ENCODE assay signal across 18 mouse cellular contexts in genomic region chr7:45162996-45163615, GRCm38 (mm10). TPM values are rescaled to one million over a fixed set of nuclear protein-coding genes. Genes with fewer than 3 reads are reported as not detected.
DNase-seq lines count a peak whose midpoint lies in the region; ATAC-seq and TF ChIP-seq lines count a peak whose summit lies in the region.
"Had no signal": no experiment of that assay in that cellular context is flagged by ENCODE, and none has a peak within 500 bp of the region (broad histone marks: within the 10 kb centered on the region; RNA-seq: fewer than 3 reads in every experiment).

No protein-coding gene starts in this region.

- no peak overlapping the region; the same call in 1 of the 2 replicates for H3K9ac ChIP-seq in heart, embryonic 13.5 days
- no peak overlapping the region for H3K9ac ChIP-seq in liver, embryonic 12.5 days
- H3K9ac ChIP-seq in liver, postnatal 0 days (replicated peaks), result no peak overlapping the region
- H3K9ac ChIP-seq in embryonic facial prominence, embryonic 13.5 days, result no peak overlapping the region
- H3K9ac ChIP-seq in intestine, postnatal 0 days (ENCODE audit: low read depth, low read length), result no peak overlapping the region

- ATAC-seq in heart, embryonic 13.5 days (ENCODE audit: extremely low read depth, insufficient number of reproducible peaks, low FRiP score, low TSS enrichment), result no peak
- no peak for ATAC-seq in liver, embryonic 12.5 days
- no peak for ATAC-seq in liver, postnatal 0 days
- no peak for ATAC-seq in embryonic facial prominence, embryonic 13.5 days (ENCODE audit: insufficient number of reproducible peaks, insufficient read depth, low FRiP score, low TSS enrichment, low read depth)
- no peak for ATAC-seq in intestine, postnatal 0 days

- no peak for DNase-seq in heart, adult 18-20 months
- DNase-seq in liver, postnatal 0 days, result no peak
- DNase-seq in thymus, adult 18-20 months, result no peak
- no peak for DNase-seq in heart, adult 8-10 months (ENCODE audit: low spot score)
- DNase-seq: gastrocnemius, postnatal 36 days had no signal

- H3K4me1 ChIP-seq in heart, embryonic 13.5 days, result peaks cover 24% of the 10 kb centered on the region
- peaks cover 27% of the 10 kb centered on the region for H3K4me1 ChIP-seq in liver, embryonic 12.5 days
- H3K4me1 ChIP-seq in liver, postnatal 0 days (ENCODE audit: insufficient read depth), result peaks cover 15% of the 10 kb centered on the region
- H3K4me1 ChIP-seq in embryonic facial prominence, embryonic 13.5 days, result peaks cover 12% of the 10 kb centered on the region
- peaks cover 5% of the 10 kb centered on the region; the same call in 1 of the 2 replicates for H3K4me1 ChIP-seq in intestine, postnatal 0 days (replicated peaks; ENCODE audit: control insufficient read depth, insufficient read depth, low read length)

- H3K9me3 ChIP-seq in heart, embryonic 13.5 days, result no peaks in the 10 kb centered on the region
- H3K9me3 ChIP-seq in liver, embryonic 12.5 days (replicated peaks), result no peaks in the 10 kb centered on the region
- H3K9me3 ChIP-seq in liver, postnatal 0 days (ENCODE audit: low read length), result no peaks in the 10 kb centered on the region
- peaks cover 3% of the 10 kb centered on the region; the same call in 1 of the 2 replicates for H3K9me3 ChIP-seq in embryonic facial prominence, embryonic 13.5 days
- H3K9me3 ChIP-seq in intestine, postnatal 0 days (ENCODE audit: control insufficient read depth), result no peaks in the 10 kb centered on the region

- peaks cover 59% of the 10 kb centered on the region for H3K27me3 ChIP-seq in heart, embryonic 13.5 days (replicated peaks)
- H3K27me3 ChIP-seq in liver, embryonic 12.5 days (replicated peaks), result peaks cover 59% of the 10 kb centered on the region
- H3K27me3 ChIP-seq in liver, postnatal 0 days (ENCODE audit: insufficient read depth, low read length), result peaks cover 59% of the 10 kb centered on the region
- peaks cover 59% of the 10 kb centered on the region for H3K27me3 ChIP-seq in embryonic facial prominence, embryonic 13.5 days
- H3K27me3 ChIP-seq in intestine, postnatal 0 days (replicated peaks; ENCODE audit: control insufficient read depth, insufficient read depth, low read length), result peaks cover 55% of the 10 kb centered on the region

- WGBS in heart, embryonic 13.5 days, result 70% methylated on average over 9 of the region's 9 CpGs
- WGBS in liver, embryonic 12.5 days (ENCODE audit: insufficient replicate concordance), result 63% methylated on average over 9 of the region's 9 CpGs
- WGBS in liver, postnatal 0 days (ENCODE audit: insufficient replicate concordance), result 69% methylated on average over 9 of the region's 9 CpGs
- 68% methylated on average over 9 of the region's 9 CpGs for WGBS in embryonic facial prominence, embryonic 13.5 days
- 69% methylated on average over 9 of the region's 9 CpGs for WGBS in intestine, postnatal 0 days

- H3K4me2 ChIP-seq in heart, embryonic 13.5 days, result peak overlapping the region; percentile 81; the same call in 1 of the 2 replicates
- peak overlapping the region; percentile 79; the same call in 1 of the 2 replicates for H3K4me2 ChIP-seq in liver, embryonic 12.5 days
- no peak overlapping the region for H3K4me2 ChIP-seq in liver, postnatal 0 days (ENCODE audit: low read depth, low read length)
- H3K4me2 ChIP-seq in embryonic facial prominence, embryonic 13.5 days, result peak overlapping the region; percentile 73; the same call in 1 of the 2 replicates
- no peak overlapping the region for H3K4me2 ChIP-seq in intestine, postnatal 0 days (replicated peaks; ENCODE audit: low read depth)

- H3K4me3 ChIP-seq in heart, embryonic 13.5 days, result peak overlapping the region; percentile 53; the same call in 1 of the 2 replicates
- no peak overlapping the region for H3K4me3 ChIP-seq in liver, embryonic 12.5 days
- H3K4me3 ChIP-seq in liver, postnatal 0 days (ENCODE audit: low read depth, low read length), result no peak overlapping the region
- no peak overlapping the region for H3K4me3 ChIP-seq in embryonic facial prominence, embryonic 13.5 days
- peak overlapping the region; percentile 47; the same call in 1 of the 2 replicates for H3K4me3 ChIP-seq in intestine, postnatal 0 days (ENCODE audit: low read depth, low read length)

- peaks cover 29% of the 10 kb centered on the region for H3K36me3 ChIP-seq in heart, embryonic 13.5 days
- H3K36me3 ChIP-seq in liver, embryonic 12.5 days, result peaks cover 10% of the 10 kb centered on the region; the same call in 1 of the 2 replicates
- H3K36me3 ChIP-seq in liver, postnatal 0 days (replicated peaks; ENCODE audit: insufficient read depth, low read length), result peaks cover under 1% of the 10 kb centered on the region; the same call in 1 of the 2 replicates
- peaks cover 32% of the 10 kb centered on the region for H3K36me3 ChIP-seq in embryonic facial prominence, embryonic 13.5 days
- H3K36me3 ChIP-seq in intestine, postnatal 0 days (ENCODE audit: control insufficient read depth, insufficient read depth), result peaks cover 22% of the 10 kb centered on the region

- no peak for TF ChIP-seq CTCF in liver, postnatal 0 days (IDR thresholded peaks at IDR 0.05; ENCODE audit: low read depth)
- TF ChIP-seq CTCF in intestine, postnatal 0 days (IDR thresholded peaks at IDR 0.05; ENCODE audit: low read depth), result no peak

- H3K27ac ChIP-seq in heart, embryonic 13.5 days (replicated peaks), result no peak overlapping the region
- no peak overlapping the region for H3K27ac ChIP-seq in liver, embryonic 12.5 days
- H3K27ac ChIP-seq in liver, postnatal 0 days (ENCODE audit: low read depth), result no peak overlapping the region
- no peak overlapping the region for H3K27ac ChIP-seq in embryonic facial prominence, embryonic 13.5 days
- no peak overlapping the region for H3K27ac ChIP-seq in intestine, postnatal 0 days (ENCODE audit: low read depth, low read length)
- H3K27ac ChIP-seq: stomach, postnatal 0 days had no signal

- no peak for TF ChIP-seq EP300 in liver, postnatal 0 days (IDR thresholded peaks at IDR 0.05; ENCODE audit: low read depth)

RNA-seq across cellular contexts. Expression of gene Slc17a7, which starts 0.6 kb away (rescaled TPM):
- polyA plus RNA-seq in heart, embryonic 13.5 days (2015; fragmentation: Nextera tagmentation; extraction: Ambion mirVana), result 2.9 and 3.6 TPM in 2 replicates
- total RNA-seq in heart, adult 18-20 months (2021), result 10 to 100 TPM; 29.7 to 32.4 TPM
- polyA plus RNA-seq in liver, embryonic 12.5 days (2016; fragmentation: Nextera tagmentation; extraction: Ambion mirVana), result not detected in 2 replicates
- polyA plus RNA-seq in liver, postnatal 0 days (2015; fragmentation: Nextera tagmentation; extraction: Ambion mirVana), result not detected in 2 replicates
- 0.18 and 0.22 TPM in 2 replicates for polyA plus RNA-seq in embryonic facial prominence, embryonic 13.5 days (2015; fragmentation: Nextera tagmentation; extraction: Ambion mirVana)
- not detected in 2 replicates for polyA plus RNA-seq in intestine, postnatal 0 days (2015; fragmentation: Nextera tagmentation; extraction: Ambion mirVana)
- 10 to 100 TPM; 32.0 to 50.7 (median 41.1) TPM for total RNA-seq in heart, adult 8-10 months (2022)
- polyA plus RNA-seq: activated CD4-positive, CD25-positive, alpha-beta regulatory T cell, adult 4 months; CD4-positive, CD25-positive, alpha-beta regulatory T cell, adult 4 months; stomach, postnatal 0 days had no signal

RNA-seq across cellular contexts. Expression of gene Aldh16a1, which starts 8.7 kb away (rescaled TPM):
- 31.8 and 33.4 TPM in 2 replicates for polyA plus RNA-seq in heart, embryonic 13.5 days (2015; fragmentation: Nextera tagmentation; extraction: Ambion mirVana)
- 10 to 100 TPM; 21.5 to 26.8 TPM for total RNA-seq in heart, adult 18-20 months (2021)
- polyA plus RNA-seq in liver, embryonic 12.5 days (2016; fragmentation: Nextera tagmentation; extraction: Ambion mirVana), result 35.9 and 41.2 TPM in 2 replicates
- 26.8 and 29.6 TPM in 2 replicates for polyA plus RNA-seq in liver, postnatal 0 days (2015; fragmentation: Nextera tagmentation; extraction: Ambion mirVana)
- polyA plus RNA-seq in embryonic facial prominence, embryonic 13.5 days (2015; fragmentation: Nextera tagmentation; extraction: Ambion mirVana), result 43.6 and 52.0 TPM in 2 replicates
- polyA plus RNA-seq in intestine, postnatal 0 days (2015; fragmentation: Nextera tagmentation; extraction: Ambion mirVana), result 86.8 and 102 TPM in 2 replicates
- total RNA-seq in heart, adult 8-10 months (2022), result 10 to 100 TPM; 24.9 to 36.9 (median 29.2) TPM

RNA-seq across cellular contexts. Expression of gene Pih1d1, which starts 9.0 kb away (rescaled TPM):
- polyA plus RNA-seq in heart, embryonic 13.5 days (2015; fragmentation: Nextera tagmentation; extraction: Ambion mirVana), result 82.2 and 89.3 TPM in 2 replicates
- 10 to 100 TPM; 35.5 to 42.7 TPM for total RNA-seq in heart, adult 18-20 months (2021)
- polyA plus RNA-seq in liver, embryonic 12.5 days (2016; fragmentation: Nextera tagmentation; extraction: Ambion mirVana), result 60.5 and 61.7 TPM in 2 replicates
- 37.6 and 37.8 TPM in 2 replicates for polyA plus RNA-seq in liver, postnatal 0 days (2015; fragmentation: Nextera tagmentation; extraction: Ambion mirVana)
- polyA plus RNA-seq in embryonic facial prominence, embryonic 13.5 days (2015; fragmentation: Nextera tagmentation; extraction: Ambion mirVana), result 78.5 and 97.7 TPM in 2 replicates
- 63.6 and 64.7 TPM in 2 replicates for polyA plus RNA-seq in intestine, postnatal 0 days (2015; fragmentation: Nextera tagmentation; extraction: Ambion mirVana)
- 10 to 100 TPM; 40.4 to 50.5 (median 48.0) TPM for total RNA-seq in heart, adult 8-10 months (2022)

RNA-seq across cellular contexts. Expression of gene Gfy, which starts 16.3 kb away (rescaled TPM):
- not detected in 2 replicates for polyA plus RNA-seq in heart, embryonic 13.5 days (2015; fragmentation: Nextera tagmentation; extraction: Ambion mirVana)
- total RNA-seq in heart, adult 18-20 months (2021), result not detected
- polyA plus RNA-seq in liver, embryonic 12.5 days (2016; fragmentation: Nextera tagmentation; extraction: Ambion mirVana), result not detected in 2 replicates
- not detected in 2 replicates for polyA plus RNA-seq in liver, postnatal 0 days (2015; fragmentation: Nextera tagmentation; extraction: Ambion mirVana)
- polyA plus RNA-seq in embryonic facial prominence, embryonic 13.5 days (2015; fragmentation: Nextera tagmentation; extraction: Ambion mirVana), result 1.8 and 2.6 TPM in 2 replicates
- not detected in 2 replicates for polyA plus RNA-seq in intestine, postnatal 0 days (2015; fragmentation: Nextera tagmentation; extraction: Ambion mirVana)
- total RNA-seq in heart, adult 8-10 months (2022), result not detected
- total RNA-seq: gastrocnemius, postnatal 36 days had no signal
- polyA plus RNA-seq: activated CD4-positive, CD25-positive, alpha-beta regulatory T cell, adult 4 months; CD4-positive, CD25-positive, alpha-beta regulatory T cell, adult 4 months; heart, embryonic 16.5 days; lung, embryonic 16.5 days; spleen, adult 2 months; stomach, postnatal 0 days had no signal

RNA-seq across cellular contexts. Expression of gene Pth2, which starts 17.7 kb away (rescaled TPM):
- not detected in 2 replicates for polyA plus RNA-seq in heart, embryonic 13.5 days (2015; fragmentation: Nextera tagmentation; extraction: Ambion mirVana)
- total RNA-seq in heart, adult 18-20 months (2021), result not detected
- not detected in 2 replicates for polyA plus RNA-seq in liver, embryonic 12.5 days (2016; fragmentation: Nextera tagmentation; extraction: Ambion mirVana)
- polyA plus RNA-seq in liver, postnatal 0 days (2015; fragmentation: Nextera tagmentation; extraction: Ambion mirVana), result not detected in 2 replicates
- not detected in 2 replicates for polyA plus RNA-seq in embryonic facial prominence, embryonic 13.5 days (2015; fragmentation: Nextera tagmentation; extraction: Ambion mirVana)
- not detected in 2 replicates for polyA plus RNA-seq in intestine, postnatal 0 days (2015; fragmentation: Nextera tagmentation; extraction: Ambion mirVana)
- total RNA-seq in heart, adult 8-10 months (2022), result not detected
- total RNA-seq: gastrocnemius, postnatal 36 days; layer of hippocampus, postnatal 36 days had no signal
- polyA plus RNA-seq: activated CD4-positive, CD25-positive, alpha-beta regulatory T cell, adult 4 months; CD4-positive, CD25-positive, alpha-beta regulatory T cell, adult 4 months; embryonic facial prominence, embryonic 11.5 days; limb, embryonic 14.5 days; lung, embryonic 16.5 days; spleen, adult 2 months; stomach, postnatal 0 days had no signal

Comparison
In these comparisons a context has a peak if more than half of its experiments do, and no peak if none do; other contexts are left out.
1. H3K4me2 ChIP-seq: peak in heart, embryonic 13.5 days (single experiment), liver, embryonic 12.5 days (single experiment) and embryonic facial prominence, embryonic 13.5 days (single experiment); none in liver, postnatal 0 days (single experiment) and intestine, postnatal 0 days (single experiment).
2. H3K4me3 ChIP-seq: peak in heart, embryonic 13.5 days (single experiment) and intestine, postnatal 0 days (single experiment); none in liver, embryonic 12.5 days (single experiment), liver, postnatal 0 days (single experiment) and embryonic facial prominence, embryonic 13.5 days (single experiment).